Mouse (Mus musculus) megakaryocyte, embryonic 14.5 days (primary cell): Measurements from ENCODE around the gene Tmcc3.

Experiments used
- FLI1 ChIP-seq: IDR thresholded peaks from 2 replicates; pipeline ENCODE4 v1.6.1; 2012; ENCODE audit warnings: low read length, inconsistent platforms, mixed read lengths
- GATA1 ChIP-seq: IDR thresholded peaks from 3 replicates; pipeline ENCODE4 v1.6.1; 2012; ENCODE audit warnings: mixed read lengths, low read length, inconsistent platforms, borderline replicate concordance

GRCm38 (mm10) chr10:94567251-94567650 is 255.5 kb downstream of the Tmcc3 start:
- TF ChIP-seq GATA1 (no peak), FLI1 (no peak)
